Mouse (Mus musculus) T-helper 2 cell (primary cell): ENCODE measurements around the gene Prrx1.

ENCODE experiments used
- in situ Hi-C: fragments of 300-600 bp; cut with MboI, MseI; formaldehyde crosslinking; loops from one replicate; pipeline ENCODE4 v1.15.1; 2025; ENCODE audit warnings: high pct_unique_total_duplicates

The Prrx1 gene

DNA sequence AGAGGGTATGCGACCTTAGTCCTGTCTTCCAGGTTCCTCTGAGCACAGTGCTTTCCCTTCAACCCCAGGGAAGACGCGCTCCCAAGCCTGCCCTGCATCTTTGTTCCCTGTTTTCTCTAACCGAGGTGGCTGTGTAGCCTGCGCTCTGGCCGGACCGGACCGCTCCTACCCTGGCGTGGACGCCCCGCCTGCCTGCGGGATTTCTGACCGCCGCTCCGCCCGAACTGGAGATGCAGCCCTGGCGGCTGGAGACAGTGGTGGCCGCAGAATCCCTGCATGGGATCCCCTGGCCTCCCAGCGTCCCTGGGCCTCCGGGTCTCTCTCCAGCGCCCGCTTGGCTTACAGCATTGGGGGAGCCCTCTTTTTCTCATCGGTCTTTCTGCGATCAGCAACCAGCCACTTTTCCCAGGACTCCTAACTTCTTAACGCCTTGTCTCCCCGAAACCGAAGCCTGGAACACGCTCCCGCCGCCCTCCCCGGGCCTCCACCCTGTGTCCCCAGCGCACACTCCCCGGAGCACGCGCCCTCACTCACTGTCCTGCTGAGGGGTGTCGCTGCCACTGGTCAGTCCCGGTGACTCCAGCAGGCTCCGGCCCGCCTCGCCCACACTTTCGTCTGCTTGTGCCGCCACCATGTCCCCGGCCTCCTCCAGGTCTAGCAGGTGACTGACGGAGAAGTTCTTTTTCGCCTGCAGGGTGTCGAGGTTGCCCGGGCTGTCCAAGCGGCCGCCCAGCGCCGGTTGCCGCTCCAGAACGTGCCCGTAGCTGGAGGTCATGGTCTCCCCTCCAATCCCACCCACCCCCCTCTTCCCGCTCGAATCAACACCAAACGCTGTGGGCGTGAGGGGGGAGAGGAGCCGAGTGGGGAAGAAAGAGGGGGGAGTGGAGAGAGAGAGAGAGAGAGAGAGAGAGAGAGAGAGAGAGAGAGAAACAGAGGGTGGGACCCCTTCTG lies 1.4 kb downstream of the Prrx1 start:
- in situ Hi-C loops: no loop called here

DNA sequence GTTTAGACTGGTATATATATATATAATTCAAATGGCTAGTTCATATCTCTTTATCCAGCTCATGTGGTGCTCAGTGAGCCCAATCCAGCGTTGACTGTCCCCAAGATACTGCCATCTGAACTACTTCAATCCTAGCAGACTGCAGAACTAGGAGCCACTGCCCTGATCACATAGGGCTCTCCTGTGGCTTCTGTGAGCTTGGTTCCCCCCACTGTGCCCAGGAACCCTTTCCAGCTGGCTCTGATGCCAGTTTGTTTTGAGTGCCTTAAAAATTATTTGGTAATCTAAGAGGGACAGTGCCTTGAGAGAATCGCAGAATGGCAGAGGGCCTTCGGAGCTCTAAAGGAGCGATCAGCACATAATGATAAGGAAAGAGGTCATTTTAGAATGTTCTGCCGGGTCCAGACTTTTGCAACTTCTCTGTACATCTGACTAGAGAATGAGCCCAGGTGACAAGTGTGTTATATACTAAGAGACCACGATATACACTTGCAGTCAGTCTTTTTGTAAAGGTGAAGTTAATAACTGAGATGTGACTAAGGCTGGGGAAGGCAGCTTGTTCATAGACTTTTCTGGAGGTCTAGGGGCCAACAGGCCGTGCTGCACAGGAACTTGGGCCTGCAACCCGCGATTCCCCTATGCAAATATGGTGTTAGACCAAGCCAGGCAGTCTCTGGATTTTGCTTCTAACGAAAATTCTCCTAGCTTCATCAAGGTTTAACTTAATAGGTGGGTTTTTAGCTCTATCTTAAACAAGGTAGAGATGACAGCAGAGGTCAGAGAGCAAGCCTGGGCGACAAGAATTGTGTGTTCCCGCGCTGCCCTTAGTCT lies 2.3 kb downstream of the Prrx1 start:
- in situ Hi-C loops: no loop called here

DNA sequence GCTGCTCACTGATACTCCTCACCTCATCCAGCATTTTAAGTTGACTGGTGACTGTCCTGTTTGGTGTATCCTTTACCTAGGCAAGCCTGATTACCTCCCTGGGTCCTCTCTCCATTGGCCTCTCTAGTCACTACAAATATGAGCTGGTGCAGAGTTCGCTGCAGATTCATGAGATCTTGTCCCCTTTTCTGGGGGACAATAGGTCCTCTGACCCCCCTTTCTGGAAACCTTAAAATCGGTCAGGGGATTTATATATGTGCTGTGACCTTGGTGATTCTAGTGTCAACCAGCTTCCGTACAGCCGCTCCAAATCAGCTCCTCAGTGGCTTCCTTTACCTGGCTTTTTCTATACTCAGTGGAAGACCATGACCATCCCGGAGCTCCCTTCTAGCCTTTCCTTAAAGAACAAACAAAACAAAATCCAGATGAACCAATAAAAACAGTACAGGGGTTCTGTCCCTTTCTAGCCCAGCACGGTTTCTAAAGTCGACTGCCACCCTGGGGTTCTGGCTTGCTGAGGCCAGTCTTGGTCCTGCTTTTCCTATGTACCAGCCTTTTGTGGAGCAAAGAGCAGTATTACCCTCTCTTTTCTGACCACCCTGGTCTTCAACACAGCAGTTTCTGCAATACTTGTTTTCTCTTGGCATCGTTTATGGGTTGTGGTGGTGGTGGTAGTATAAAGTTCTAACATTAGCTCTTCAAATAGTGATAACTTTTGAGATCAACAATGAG lies 3.3 kb downstream of the Prrx1 start:
- in situ Hi-C loops: no loop called here

DNA sequence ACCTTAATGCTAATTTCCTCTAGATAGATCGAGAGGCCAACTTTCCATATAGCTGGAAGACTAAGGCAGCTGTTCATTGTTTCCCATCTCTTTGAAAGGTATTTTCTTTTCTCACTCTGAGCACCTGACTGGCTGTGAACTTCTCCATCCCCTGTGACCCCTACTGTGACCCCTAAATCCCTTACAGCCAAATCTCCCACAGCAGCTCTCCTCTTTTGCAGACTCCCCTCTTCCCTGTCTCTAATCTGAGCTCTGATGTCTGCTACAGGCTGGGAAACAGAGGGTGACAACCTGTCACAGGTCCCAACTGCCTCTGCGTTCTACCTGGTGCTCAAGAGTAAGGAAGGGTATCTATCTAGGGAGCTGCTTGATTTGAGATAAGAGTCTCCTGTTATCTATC lies 4.0 kb downstream of the Prrx1 start:
- in situ Hi-C loops: no loop called here

DNA sequence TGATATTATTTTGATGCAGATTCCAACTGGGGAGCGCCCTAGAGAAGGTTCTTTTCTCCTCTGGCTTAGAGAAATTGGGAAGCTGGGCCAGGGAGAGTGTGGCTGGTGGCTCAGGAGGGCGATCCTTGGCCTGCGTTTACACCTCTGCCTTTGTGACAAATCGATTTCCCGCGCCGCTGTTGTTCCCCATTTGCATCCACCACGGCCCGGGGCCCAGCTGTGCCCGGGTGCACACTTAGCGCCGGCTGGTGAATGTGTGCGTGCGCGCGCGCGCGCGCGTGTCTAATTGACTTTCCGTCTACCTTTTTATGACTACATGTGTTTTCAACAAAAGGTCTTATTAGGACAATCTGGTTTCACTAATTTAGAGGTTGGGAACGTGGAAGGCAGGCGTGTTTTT lies 4.9 kb downstream of the Prrx1 start:
- in situ Hi-C loops: no loop called here

DNA sequence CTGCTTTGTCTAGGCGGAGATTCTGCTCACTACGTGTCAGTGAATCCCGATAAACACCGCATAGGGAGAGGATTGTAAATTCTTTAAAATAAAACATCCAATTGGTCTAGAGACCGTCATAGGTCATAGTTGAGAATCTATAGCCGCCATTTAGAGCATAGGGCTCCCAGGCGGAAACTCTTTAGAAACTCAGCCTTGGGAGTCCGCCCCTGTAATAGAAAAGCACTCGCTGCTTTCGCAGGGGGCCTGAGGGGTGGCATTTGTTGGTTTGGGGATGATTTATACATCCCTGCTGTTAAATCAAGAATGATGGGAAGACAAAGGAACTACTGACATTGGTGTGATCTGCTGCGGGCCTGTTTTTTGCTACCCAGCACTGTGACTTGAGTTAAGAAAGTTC lies 5.8 kb downstream of the Prrx1 start:
- in situ Hi-C loops: no loop called here

DNA sequence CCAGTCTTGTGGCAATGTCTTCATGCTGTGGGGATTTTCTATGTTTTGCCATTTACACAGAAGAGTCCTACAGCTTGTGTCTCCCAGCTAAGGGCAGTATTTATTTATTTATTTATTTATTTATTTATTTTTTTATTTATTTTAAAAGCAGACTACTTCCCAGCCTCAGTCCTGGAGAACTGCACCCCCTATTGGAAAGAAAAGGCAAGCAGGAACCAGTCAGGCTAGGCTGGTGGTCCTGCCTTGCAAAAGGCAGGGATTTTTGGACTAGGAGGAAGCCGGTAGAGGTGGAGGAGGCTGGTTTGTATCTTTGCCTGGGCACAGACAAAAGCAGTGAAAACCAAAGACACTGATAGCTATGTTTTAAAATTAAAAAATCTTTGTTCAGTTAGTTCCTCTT lies 7.6 kb downstream of the Prrx1 start:
- in situ Hi-C loops: no loop called here

DNA sequence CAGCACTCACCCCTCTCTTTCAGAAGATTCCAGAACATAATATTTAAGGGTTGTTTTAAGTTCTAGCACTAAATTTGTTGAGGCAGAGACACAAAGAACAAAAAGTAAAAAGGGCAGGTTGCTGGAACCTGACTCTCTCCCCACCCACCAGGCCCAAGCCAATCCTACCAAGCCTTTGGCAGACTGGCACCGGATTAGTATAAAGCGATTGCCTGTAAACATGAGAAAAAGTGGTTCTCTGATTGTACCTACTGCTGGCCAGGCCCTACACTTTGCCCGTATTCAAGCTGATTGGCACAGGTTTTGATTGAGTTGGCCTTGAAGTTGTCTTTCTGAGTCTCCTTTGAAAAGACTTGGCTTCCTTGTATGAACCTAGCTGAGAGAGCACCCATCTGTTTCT lies 8.7 kb downstream of the Prrx1 start:
- in situ Hi-C loops: no loop called here

DNA sequence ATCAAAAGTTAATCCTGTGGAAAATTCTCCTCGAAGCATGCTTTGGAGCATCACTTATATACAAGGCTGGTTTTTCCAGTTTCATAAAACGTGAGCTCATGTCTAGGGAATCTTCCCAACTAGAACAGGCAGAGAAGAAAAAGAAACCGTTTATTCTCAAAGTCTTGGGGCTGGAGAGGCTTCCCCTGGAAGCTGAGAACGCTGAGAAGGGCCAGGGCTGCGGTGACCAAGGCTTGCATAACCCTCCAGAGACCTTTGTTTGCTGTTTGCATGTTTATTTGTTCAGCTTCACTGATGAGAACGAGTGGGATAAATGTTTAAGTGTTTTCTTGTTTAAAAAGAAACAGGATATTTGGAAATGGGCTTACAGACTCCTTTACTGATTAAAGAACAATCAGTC lies 11.2 kb downstream of the Prrx1 start:
- in situ Hi-C loops: no loop called here

DNA sequence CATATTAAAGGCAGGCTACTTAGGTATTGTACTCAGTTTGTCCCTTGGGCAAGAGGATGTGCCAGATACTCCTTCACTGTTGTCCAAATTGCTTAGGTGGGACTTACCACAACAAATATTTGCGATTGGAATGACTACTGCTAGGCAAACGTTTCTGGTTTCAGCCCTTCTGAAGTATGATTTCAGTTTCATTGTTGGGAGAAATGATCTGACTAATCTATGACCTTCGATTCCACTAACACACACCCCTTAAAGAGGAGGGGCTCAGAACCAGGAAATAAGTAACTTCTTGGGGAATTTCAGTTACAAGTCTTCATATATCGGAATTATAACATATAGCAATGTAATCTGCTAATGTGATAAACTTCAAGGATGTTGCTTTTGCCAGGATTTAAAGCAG lies 20.4 kb downstream of the Prrx1 start:
- in situ Hi-C loops: no loop called here

DNA sequence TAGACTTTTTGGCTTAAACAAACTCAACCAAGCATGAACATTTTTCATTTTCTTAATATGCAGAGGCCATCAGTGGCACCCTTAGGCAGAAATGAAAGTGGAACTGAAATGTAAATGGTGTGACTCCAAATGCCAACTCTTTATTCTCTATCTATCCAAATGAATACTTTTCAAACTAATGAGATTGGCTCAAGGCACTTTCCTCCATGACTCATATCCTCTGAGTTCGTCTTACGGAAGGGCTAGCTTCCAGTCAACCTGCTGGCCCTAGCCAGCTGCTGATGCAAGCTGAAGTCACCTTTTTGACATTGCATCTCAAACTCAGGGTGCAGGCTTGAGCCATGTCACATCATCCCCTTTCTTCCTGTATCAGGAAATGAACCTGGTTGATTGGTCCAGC lies 21.6 kb downstream of the Prrx1 start:
- in situ Hi-C loops: no loop called here

DNA sequence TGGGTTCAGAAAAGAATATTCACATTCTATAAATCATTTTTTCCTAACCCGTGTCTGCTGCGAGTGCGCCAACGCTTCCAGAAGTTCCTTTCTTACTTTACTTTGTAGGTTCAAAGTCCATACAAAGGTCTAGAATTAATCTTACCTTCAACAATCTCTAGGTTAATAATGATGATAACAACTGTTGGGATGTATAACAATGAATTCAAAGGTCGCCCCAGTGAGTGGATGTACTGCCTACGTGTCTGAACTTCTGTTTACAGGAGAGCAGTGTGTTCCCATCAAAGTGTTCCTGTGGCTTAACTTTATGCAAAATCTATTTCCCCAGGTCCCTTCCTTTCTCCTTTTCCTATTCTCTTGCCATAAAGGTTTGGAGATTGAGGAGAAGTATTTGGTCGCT lies 24.4 kb downstream of the Prrx1 start:
- in situ Hi-C loops: no loop called here

DNA sequence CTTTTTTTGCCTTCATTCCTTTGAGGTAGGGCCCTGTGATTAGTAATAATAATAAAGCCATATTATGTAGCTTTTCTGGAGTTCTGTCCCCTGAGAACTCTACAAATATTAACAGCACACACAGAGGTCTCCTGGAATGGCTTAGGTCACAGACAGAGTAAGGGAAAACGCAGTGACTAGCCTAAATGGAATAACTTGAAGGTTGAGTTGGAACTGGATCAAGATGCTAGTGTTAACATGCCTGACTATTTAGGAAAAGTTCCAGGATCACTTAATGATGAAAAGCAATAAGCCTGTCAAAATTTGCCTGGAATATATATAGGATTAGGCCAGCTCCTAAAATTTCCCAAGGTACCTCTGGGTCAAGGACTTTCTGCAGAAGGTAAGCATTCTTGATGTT lies 28.0 kb downstream of the Prrx1 start:
- in situ Hi-C loops: no loop called here

DNA sequence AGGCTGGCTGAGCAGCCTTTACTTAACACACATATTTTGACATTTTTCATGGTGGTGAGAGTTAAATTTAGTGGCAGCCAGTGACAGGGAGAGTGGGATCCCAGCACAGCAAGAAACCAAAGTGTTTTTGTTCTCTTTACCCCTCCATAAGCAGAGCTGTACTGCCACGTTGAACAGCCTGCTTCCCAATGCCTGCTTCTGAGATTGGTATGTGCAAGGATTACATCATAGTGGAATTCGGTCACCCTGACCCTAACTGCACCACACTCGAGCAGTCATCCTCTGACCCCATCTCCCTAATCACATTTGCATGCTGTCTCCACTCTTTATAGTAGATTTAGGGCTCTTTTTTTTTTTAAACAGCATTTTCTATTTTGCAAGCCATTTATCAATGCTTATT lies 28.4 kb downstream of the Prrx1 start:
- in situ Hi-C loops: no loop called here

DNA sequence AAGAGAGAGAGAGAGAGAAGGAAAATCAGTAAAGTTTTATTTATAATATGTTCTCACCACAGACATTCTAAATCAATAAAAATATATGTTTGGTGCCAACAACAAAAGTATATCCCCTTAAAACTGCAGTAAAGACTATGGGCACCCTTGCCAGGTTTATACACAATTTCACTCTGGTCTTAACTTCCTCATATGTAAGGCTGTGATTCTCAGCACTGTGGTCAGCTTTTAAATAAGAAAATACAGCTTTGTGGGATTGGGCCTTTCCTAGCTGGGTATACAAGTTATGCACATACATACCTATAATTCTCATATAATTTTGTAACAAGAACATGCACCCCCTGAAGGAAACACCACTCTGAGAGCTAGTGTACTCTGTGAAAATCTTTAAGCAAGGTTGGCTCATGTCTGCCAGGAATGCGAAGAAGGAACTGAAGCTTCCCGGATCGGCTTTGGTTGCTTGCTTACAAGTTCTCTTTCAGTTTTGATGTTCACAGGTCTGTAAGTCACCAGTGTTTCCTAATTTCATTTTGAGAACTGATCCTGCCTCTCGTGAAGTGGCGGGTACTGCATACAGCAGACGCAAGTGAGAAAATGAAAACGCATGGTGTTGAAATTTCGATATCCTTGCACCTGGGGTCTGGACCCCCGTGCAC lies 29.4 kb downstream of the Prrx1 start:
- in situ Hi-C loops: no loop called here

DNA sequence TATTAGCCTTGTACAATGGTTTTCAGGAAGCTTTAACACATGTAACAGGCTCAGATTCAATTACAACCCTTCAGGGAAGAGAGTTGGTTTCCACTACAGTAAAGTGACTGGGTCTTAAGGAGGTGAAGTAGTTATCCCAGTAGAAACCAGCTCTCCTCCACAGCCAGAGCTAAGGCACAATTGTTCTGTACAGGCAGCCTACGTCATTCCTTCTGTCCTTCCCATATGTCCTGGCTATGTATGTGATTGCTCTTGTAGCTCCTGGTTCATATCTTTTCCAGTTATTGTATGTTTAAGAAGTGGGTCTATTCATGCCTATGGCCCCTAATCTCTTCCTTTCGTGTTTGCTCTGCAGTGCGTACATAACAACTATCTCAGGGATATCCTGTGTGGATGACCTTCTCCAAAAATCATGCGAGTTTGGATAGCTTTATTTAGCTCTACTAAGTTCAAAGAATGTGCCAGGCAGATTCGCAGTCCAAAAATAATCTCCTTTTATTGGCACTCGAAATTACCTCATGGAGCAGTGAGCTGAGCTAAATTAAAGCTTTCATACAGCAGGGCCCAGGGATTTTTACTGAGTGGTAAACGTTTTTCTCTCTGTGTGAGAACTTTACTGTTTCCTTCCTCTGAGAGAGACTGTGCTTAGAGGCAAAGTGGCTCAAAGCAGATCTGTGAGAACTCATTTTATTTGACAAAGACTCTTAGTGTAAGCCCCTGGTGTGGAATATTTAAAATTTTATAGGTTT lies 31.9 kb downstream of the Prrx1 start:
- in situ Hi-C loops: no loop called here

DNA sequence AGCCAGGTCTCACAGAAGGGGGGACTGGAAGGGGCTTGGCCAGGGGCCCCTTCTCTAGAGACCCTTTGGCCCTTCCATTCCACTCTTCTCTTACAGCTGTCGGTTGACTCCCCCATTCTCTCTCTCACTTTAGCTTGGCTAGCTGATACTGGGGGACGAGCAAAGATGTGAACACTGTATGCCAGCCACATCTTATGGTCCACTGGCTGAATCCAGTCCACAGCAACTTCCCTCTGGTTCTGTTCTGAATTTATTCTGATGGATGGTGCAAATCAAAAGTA lies 32.7 kb downstream of the Prrx1 start:
- in situ Hi-C loops: no loop called here

DNA sequence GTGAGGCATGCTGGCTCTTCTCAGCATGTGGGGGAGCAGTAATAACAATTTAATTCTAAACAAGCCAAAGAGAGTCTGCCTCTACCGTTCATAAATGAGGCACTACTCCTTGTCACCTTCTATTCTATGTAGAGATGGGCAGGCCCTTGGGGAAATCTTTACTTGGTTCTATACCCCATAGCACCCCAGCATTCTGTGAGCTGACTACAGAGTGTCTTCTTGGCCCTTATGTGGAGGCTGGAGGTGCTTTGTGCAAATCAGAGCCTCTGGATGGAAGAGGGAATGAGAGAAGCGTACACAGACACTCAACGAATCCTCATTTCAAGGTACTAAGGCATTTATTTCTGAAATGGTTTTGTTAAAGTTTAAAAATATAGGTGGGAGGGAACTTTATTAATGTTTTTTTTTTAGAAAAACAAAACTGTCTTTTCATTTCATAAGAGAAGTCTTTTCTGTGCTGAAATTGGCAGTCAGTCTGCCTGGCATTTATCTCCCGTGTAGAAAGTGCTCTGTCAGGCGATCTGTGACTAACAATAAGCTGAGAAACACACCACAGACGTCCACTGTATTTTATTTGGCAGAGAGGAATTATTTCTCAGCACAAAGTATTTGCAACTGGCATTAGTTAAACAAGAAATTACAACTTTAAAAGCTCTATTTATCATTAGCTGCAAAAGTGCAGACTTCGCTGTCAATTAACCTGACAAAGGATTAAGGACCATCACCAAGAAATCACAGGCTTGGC lies 33.2 kb downstream of the Prrx1 start:
- in situ Hi-C loops: no loop called here

DNA sequence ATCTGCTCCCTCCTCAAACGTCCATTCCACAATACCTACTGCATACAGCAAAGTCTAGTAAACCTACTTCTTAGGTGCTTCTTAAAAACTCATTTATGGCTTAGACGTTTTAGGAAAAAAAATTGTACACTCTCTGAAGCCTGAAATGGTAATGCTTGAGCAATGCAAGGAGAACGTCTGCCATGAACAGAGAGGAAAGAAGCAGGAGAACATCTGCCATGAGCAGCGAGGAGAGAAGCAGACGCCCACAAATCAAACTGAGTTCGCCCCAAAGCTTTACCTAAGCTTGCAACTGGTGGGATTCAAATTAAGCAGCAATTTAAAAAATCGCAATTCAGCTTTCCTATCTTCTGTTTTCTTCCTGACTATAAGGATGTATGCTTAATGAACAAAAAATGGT lies 36.4 kb downstream of the Prrx1 start:
- in situ Hi-C loops: no loop called here

DNA sequence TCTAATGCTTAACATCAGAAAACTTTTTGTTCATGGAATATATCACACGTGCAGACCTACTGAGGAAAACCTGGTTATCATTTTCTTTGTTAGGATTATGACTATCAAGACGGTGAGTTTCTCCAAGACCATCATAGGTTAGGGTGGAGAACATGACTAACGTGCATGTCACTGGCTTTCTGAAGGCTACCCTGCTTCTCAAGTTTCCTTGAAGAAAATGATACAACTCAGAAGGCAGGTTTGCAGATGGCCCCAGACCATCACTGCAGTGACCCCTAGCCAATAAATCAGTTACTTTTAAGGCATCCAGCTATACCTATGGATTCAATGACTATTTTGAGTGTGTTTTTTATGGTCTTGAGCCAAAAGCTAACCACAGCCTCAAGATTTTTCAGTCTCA lies 38.6 kb downstream of the Prrx1 start:
- in situ Hi-C loops: no loop called here

DNA sequence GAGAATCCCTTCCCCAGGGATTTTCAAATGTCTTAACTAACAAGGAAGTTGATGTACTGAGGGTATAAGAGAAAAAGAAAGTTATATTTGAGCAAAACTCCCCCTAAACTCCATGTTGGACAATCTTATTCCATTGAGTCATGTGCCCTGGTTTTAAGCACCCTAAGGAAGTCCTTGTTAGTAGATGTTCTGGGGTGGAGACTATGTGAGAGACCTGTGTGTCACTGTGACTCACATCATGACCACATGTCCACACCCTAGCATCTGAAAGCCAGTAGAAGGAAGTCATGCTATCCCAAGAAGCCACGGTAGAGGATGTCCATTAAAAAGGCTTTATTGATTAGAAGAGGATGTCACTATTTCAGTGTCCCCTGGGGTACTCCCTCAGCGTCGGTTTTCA lies 40.4 kb downstream of the Prrx1 start:
- in situ Hi-C loops: no loop called here
